Mouse (Mus musculus) adrenal gland, postnatal 4 days (tissue): ENCODE measurements around the gene Sec23a. TPM values are rescaled to one million over a fixed set of nuclear protein-coding genes. Genes with fewer than 3 reads are reported as not detected.
A peak's percentile ranks its signal among the peaks of the same experiment; 100 is the strongest.
"Not testable (repeated sequence)": the region's sequence is repeated elsewhere in the genome, so short reads cannot be mapped to it uniquely, and the experiment has no call there.

Source experiments
- DNase-seq, 2 experiments: peaks; one replicate each; pipeline ENCODE4 v3.0.0; 2021 to 2022; ENCODE audit warnings: low spot score in 2 of 2, mixed read lengths in 2 of 2
- long read RNA-seq, 2 experiments: library from polyadenylated mRNA; stranded (forward); transcript quantifications; one replicate each; pipeline ENCODE4 v2.0.0; 2021
- total RNA-seq, 2 experiments: library from RNA; stranded (reverse); gene quantifications; 2 replicates each; pipeline ENCODE4 v1.2.3; 2021

Gene Sec23a
- 10 to 100 TPM; 48.1 to 53.7 TPM for total RNA-seq
- long read RNA-seq, experiment 1, full-length matches to known transcripts: 20 of 24 reads
- long read RNA-seq, experiment 1, partial matches to known transcripts: 1 of 24 reads
- long read RNA-seq, experiment 1, other reads (novel, unspliced or antisense): 3 of 24 reads
- long read RNA-seq, experiment 2, full-length matches to known transcripts: 83 of 104 reads
- long read RNA-seq, experiment 2, partial matches to known transcripts: 9 of 104 reads
- long read RNA-seq, experiment 2, other reads (novel, unspliced or antisense): 12 of 104 reads

DNA sequence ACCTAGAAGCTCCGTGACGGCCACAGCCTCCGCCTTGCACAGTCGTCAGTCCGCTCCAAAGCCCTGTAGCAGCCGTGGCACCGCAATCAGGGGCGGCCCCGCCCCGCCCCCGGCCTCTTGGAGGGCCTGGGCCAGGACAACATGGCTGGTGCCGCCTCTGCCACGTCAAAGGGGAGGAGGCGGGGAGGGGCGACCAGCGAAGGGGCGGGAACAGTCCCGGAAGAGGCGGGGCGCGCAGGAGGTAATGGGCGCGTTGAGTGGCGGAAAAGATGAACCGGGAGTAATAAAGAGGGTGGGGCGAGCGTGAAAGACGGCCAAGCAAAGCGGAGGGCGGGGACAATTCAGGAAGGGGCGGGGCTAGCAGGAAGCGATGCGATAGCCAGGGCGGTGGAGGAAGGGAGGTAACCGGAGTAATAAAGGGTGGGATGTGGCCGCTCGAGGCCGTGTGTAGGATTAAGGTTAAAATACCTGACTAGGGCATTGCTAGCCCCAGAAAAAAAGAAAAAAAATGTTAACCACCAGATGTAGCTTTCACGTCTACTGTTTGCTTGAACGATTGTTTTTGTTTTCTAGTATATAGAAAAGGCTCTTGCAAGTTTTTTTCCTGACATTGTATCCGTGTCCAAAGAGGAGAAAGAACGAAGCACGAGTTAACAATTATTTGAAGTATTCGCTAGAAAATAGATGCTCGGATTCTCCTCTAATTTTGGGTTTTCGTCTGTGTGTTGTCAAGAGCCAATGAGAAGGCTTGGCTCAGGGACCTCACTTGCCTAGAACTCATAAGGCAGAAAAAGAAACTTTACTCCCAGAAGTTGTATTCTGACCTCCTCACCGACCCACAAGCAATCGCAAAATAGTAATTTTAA is at the start of gene Sec23a:
Gene Sec23a, minus strand, starts transcription at position 174 of the 866 bp plus-strand sequence.
- peak; percentile 93 to 98 for DNase-seq

- peak; percentile 53 to 70 for DNase-seq
These were observed 49.3 kb upstream of the Sec23a start, which contains the start of gene Trappc6b for GRCm38 (mm10) chr12:59060993-59061595. Gene Trappc6b (minus strand): TSS chr12:59061472.

GRCm38 (mm10) chr12:59060322-59060721 is 48.5 kb upstream of the Sec23a start:
- DNase-seq: no peak

DNA sequence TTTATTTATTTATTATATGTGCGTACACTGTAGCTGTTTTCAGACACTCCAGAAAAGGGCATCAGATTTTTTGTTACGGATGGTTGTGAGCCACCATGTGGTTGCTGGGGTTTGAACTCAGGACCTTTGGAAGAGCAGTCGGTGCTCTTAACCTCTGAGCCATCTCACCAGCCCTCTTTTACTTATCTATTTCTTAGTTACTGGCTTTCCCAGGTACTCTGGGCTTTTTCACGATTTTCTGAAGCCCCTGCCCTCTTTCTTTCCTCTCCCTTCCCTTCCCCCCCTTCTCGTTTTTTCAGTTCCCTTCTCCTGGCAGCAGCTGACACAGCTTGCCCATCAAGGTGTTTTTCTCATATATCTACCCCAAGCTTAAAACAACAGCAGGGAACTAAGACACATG is 46.4 kb upstream of the Sec23a start:
- DNase-seq: not testable (repeated sequence)

DNA sequence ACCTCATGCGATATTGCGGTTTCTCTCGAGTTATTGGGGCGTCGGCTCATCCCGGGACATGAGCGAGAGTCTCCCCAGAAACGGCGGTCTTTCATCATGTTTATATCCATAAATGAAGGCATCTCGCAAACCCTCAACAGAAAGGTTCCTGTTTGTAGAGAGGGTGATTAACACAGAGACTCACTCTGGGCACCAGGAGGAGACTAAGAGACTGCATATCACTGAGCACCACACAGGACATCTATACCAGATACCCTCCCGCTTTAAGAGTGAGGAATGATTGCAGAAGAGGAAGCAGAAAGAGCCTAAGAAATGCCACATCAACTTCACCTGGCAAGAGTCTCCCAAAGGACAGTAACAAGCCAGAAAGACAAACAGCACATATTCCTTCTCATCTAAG is 44.4 kb upstream of the Sec23a start:
- no peak for DNase-seq

- DNase-seq: no peak
These were observed 43.5 kb upstream of the Sec23a start for GRCm38 (mm10) chr12:59055196-59055850.

- DNase-seq: no peak
These were observed 42.2 kb upstream of the Sec23a start for GRCm38 (mm10) chr12:59053976-59054375.

DNA sequence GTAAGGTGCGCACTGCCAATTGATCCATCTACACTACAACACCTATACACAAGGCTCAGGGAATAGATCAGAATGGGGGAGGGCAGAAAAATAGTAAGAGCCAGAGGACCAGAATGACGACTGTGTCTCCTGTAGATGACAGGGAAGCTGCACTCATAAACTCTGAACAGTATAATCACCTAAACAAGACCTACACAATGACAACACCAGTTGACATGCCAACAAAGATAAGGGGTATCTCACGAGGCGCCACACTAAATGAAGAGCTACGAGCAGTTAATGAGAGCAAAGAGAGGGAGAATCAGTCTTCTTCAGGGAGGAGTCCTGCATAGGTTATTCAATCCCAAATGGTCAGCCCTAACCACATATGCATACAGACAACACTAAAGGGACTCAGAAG is 41.3 kb upstream of the Sec23a start:
- DNase-seq: no peak

GRCm38 (mm10) chr12:59052470-59052869 is 40.7 kb upstream of the Sec23a start:
- DNase-seq: no peak

DNA sequence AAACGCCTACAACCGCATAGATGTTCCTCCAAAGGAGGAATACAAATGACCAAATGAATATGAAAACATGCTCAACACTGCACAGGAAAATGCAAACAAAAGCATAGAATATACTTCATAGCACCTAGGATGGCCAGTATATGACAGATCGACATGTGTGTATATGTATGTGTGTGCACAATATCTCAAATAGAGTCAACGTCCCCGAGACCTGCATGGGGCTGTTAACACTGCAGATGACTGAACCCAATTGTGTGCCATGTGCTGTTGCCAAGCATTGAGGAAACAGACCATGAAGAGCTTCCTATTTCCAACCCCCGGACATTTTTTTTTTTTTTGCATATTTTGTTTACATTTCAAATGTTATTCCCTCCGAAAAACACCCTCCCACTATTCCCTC is 29.0 kb upstream of the Sec23a start:
- DNase-seq: no peak

GRCm38 (mm10) chr12:59039971-59040844 is 28.4 kb upstream of the Sec23a start:
- peak; percentile 6 to 19 for DNase-seq

DNA sequence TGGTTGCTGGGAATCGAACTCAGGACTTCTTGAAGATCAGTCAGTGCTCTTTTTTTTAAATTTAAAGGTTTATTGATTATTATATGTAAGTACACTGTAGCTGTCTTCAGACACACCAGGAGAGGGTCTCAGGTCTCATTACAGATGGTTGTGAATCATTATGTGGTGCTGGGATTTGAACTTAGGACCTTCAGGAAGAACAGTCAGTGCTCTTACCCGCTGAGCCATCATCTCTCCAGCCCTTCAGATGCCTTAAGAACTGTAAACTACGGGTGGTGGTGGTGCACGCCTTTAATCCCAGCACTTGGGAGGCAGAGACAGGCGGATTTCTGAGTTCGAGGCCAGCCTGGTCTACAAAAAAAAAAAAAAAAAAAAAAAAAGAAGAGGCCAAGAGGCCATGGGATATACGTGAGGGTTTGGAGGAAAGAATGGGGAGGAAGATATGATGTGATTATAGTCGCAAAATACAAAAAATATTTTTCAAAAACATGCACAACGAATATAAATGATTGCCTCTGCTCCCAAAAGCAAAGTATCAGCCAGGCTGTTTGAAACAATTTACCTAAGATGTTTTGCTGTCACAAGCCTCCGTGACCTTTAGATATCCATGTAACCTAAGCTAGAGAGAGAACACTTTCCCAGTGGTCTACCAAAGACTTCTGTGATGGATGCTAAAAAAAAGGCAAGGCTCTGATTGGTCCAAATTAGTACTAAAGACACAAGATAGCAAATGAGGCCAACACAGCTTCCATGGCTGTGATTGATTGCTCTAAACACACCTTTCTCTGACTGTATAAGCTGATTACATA is 27.5 kb upstream of the Sec23a start:
- no peak for DNase-seq

GRCm38 (mm10) chr12:59032101-59032500 is 20.3 kb upstream of the Sec23a start:
- no peak for DNase-seq

GRCm38 (mm10) chr12:59021306-59021705 is 9.5 kb upstream of the Sec23a start:
- no peak for DNase-seq

DNA sequence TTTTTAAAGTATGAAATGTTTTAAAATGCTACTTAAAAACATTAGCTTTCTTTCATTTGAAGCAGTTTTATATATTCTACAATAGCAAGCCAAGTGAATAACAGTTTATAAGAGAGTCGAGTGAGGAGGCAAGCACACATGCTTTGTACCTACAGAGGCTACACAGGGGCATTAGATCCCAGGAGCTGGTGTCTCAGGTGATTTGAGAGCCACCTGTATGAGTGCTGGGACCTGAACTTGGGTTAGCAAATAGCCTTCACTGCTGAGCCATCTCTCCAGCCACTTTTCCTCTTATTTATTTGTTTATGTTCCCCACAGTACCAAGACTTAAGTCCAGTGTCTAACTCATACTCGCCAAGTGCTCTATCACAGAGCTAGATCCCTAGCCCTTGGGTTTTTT is 8.1 kb upstream of the Sec23a start:
- DNase-seq: no peak

GRCm38 (mm10) chr12:59017970-59018369 is 6.2 kb upstream of the Sec23a start:
- no peak for DNase-seq

- peak; percentile 70 to 81 for DNase-seq
These were observed 1.4 kb upstream of the Sec23a start, which contains the start of gene Gemin2 for GRCm38 (mm10) chr12:59013234-59013633. Gene Gemin2 (plus strand): TSS chr12:59013393.

DNA sequence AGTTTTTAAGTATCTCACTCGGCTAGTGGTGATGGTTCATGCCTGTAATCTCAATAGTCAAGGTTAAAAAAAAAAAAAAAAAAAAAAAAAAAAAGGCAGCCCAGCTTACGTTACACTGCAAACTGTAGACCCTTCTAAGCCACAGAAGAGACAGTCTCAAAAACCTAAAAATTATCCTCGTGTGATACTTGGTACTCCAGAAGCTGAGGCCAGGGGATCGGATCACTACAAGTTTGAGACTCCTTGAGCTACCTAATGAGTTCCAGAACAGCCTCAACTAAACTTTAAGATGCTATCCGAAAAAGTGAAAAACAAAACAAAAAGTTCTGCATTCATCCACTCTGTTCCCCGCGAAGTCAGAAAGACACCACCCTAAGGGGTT is 884 bp upstream of the Sec23a start:
- DNase-seq: no peak

DNA sequence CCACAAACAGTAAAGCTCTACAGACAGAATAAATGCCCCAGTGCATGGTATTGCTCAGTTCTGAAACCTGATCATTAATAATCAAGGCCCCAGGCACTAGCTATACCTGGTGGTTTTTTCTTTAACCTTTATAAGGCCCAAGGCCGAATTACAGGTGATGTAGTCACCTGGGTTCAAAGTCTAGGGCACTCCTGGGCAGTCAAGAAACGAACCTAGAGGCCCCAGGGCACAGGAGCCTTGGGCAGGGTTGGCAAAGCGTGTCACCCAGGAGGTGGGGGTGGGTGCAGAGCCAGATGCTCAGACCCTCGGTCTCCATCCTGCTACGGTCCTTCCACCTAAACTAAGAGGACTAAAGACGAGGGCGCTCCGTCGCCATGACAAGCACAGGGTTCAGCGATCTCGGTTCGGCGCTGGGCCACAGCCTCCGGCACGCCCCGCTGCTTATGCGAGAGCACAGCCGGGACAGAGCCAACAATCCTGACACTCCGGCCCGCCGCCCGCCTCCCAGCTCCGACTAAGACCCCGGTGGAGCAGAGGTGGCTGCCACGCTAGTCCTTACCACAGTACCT is 458 bp downstream of the Sec23a start:
- DNase-seq: no peak
